In the genomic region with DNA sequence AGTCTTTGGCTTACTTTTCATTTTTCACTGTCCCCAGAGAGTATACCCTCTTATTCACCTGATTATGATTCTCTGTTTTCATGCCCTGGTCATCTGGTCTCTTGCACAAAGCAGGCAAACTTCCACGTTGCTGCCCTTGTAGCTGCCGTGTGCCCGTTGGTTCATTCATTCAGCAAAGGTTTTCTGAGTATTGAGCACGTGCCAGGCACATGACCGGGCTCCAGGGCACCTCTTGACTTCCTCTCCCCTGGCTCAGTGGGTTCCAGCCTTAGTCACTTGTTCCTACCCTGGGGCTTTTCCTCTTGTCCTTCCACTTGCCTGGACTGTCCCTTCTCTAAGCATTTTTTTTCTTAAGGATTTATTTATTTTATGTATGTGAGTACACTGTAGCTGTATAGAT, we compare ENCODE assay signal across 19 mouse cellular contexts. TPM values are rescaled to one million over a fixed set of nuclear protein-coding genes. Genes with fewer than 3 reads are reported as not detected.
DNase-seq lines count a peak whose midpoint lies in the region; TF ChIP-seq lines count a peak whose summit lies in the region.
"Had no signal": no experiment of that assay in that cellular context is flagged by ENCODE, and none has a peak within 500 bp of the region (broad histone marks: within the 10 kb centered on the region; RNA-seq: fewer than 3 reads in every experiment).

No protein-coding gene starts in this region.

- H3K4me1 ChIP-seq in thymus, adult 2 months (replicated peaks; ENCODE audit: control insufficient read depth, insufficient read depth, low read length): no peaks in the 10 kb centered on the region
- H3K4me1 ChIP-seq: embryonic facial prominence, embryonic 15.5 days had no signal

- DNase-seq in adrenal gland, adult 8-10 months: peak; percentile 42
- DNase-seq in adrenal gland, postnatal 4 days (ENCODE audit: low spot score in 2 of 2): no peak
- peak; percentile 22 for DNase-seq in layer of hippocampus, adult 11-12 months (ENCODE audit: low spot score)
- DNase-seq in layer of hippocampus, adult 2 months (ENCODE audit: low spot score in 2 of 2): no peak
- peak; percentile 52 to 53 for DNase-seq in adrenal gland, postnatal 36 days
- DNase-seq in kidney, postnatal 25 days: peak; percentile 90 to 91
- DNase-seq in thymus, adult 2 months: no peak
- no peak for DNase-seq in thymus, postnatal 4 days
- DNase-seq: B cell, adult 2 months; cerebellum, postnatal 36 days; lung, embryonic 14.5 days had no signal

- no peak overlapping the region for H3K27ac ChIP-seq in layer of hippocampus, adult 2 months
- no peak overlapping the region for H3K27ac ChIP-seq in thymus, adult 2 months (ENCODE audit: control insufficient read depth, insufficient read depth, low read length)
- H3K27ac ChIP-seq: embryonic facial prominence, embryonic 15.5 days; hindbrain, embryonic 15.5 days; limb, embryonic 13.5 days; midbrain, embryonic 10.5 days had no signal

- H3K4me3 ChIP-seq in layer of hippocampus, adult 2 months: no peak overlapping the region
- H3K4me3 ChIP-seq in thymus, adult 2 months (ENCODE audit: control insufficient read depth, insufficient read depth, low read length): no peak overlapping the region
- H3K4me3 ChIP-seq: embryonic facial prominence, embryonic 15.5 days; forebrain, embryonic 15.5 days; hindbrain, embryonic 15.5 days; limb, embryonic 13.5 days; midbrain, embryonic 10.5 days had no signal

- H3K27me3 ChIP-seq in thymus, adult 2 months (ENCODE audit: control insufficient read depth, insufficient read depth, low read length): no peaks in the 10 kb centered on the region
- H3K27me3 ChIP-seq: embryonic facial prominence, embryonic 15.5 days; forebrain, embryonic 15.5 days; hindbrain, embryonic 15.5 days; limb, embryonic 13.5 days had no signal

- 43% methylated on average over 5 of the region's 5 CpGs for WGBS in thymus, adult 2 months

- no peak for TF ChIP-seq CTCF in layer of hippocampus, adult 2 months (conservative IDR thresholded peaks at IDR 0.05)
- no peak for TF ChIP-seq CTCF in thymus, adult 2 months (IDR thresholded peaks at IDR 0.05; ENCODE audit: borderline replicate concordance, control insufficient read depth, extremely low read depth, insufficient read depth, low read length, poor library complexity)

- H3K36me3 ChIP-seq in thymus, adult 2 months (ENCODE audit: control insufficient read depth, insufficient read depth, low read length): no peaks in the 10 kb centered on the region
- H3K36me3 ChIP-seq: embryonic facial prominence, embryonic 15.5 days; forebrain, embryonic 15.5 days; hindbrain, embryonic 15.5 days; limb, embryonic 13.5 days; midbrain, embryonic 10.5 days had no signal

- no peak for TF ChIP-seq POLR2A in thymus, adult 2 months (IDR thresholded peaks at IDR 0.05; ENCODE audit: control insufficient read depth, extremely low read depth, insufficient read depth, low read length, poor library complexity)

RNA-seq across cellular contexts. Expression of gene Nudt4, which starts 52.9 kb away (rescaled TPM):
- total RNA-seq in adrenal gland, adult 8-10 months (2022): 100 to 1,000 TPM in 3 of 4 experiments, 10 to 100 TPM in 1; 94.5 to 230 (median 162) TPM
- 100 to 1,000 TPM; 126 to 147 TPM for total RNA-seq in adrenal gland, postnatal 4 days (2021)
- total RNA-seq in layer of hippocampus, adult 2 months (2021): 10 to 100 TPM; 59.6 to 65.6 TPM
- 100 to 1,000 TPM; 145 to 149 TPM for total RNA-seq in adrenal gland, postnatal 36 days (2021)
- polyA plus RNA-seq in thymus, adult 2 months (2012; rRNA removed): 15.9 and 20.5 TPM in 2 replicates

RNA-seq across cellular contexts. Expression of gene Anapc15-ps, which starts 56.4 kb away (rescaled TPM):
- total RNA-seq in adrenal gland, adult 8-10 months (2022): 1 to 10 TPM in 1 of 4 experiments, not detected in 3; 1.1 TPM
- total RNA-seq in adrenal gland, postnatal 4 days (2021): not detected
- total RNA-seq in layer of hippocampus, adult 2 months (2021): not detected
- not detected for total RNA-seq in adrenal gland, postnatal 36 days (2021)
- not detected in 2 replicates for polyA plus RNA-seq in thymus, adult 2 months (2012; rRNA removed)
- total RNA-seq: gastrocnemius, postnatal 4 days; layer of hippocampus, postnatal 10 days had no signal
- polyA plus RNA-seq: embryonic facial prominence, embryonic 15.5 days; forebrain, embryonic 15.5 days; hindbrain, embryonic 15.5 days; lung, embryonic 14.5 days; midbrain, embryonic 10.5 days; spleen, adult 2 months had no signal

Comparison
In these comparisons a context has a peak if more than half of its experiments do, and no peak if none do; other contexts are left out.
1. DNase-seq: peak in adrenal gland, adult 8-10 months (single experiment), layer of hippocampus, adult 11-12 months (single experiment), adrenal gland, postnatal 36 days (2 of 2) and kidney, postnatal 25 days (2 of 2); none in adrenal gland, postnatal 4 days (0 of 2), layer of hippocampus, adult 2 months (0 of 2), thymus, adult 2 months (single experiment) and thymus, postnatal 4 days (single experiment).